35 mouse cellular contexts compared by ENCODE assay signal in genomic region chr3:55927343-55927742, GRCm38 (mm10).
"Had no signal": no experiment of that assay in that cellular context is flagged by ENCODE, and none has a peak within 500 bp of the region (broad histone marks: within the 10 kb centered on the region; RNA-seq: fewer than 3 reads in every experiment).

No protein-coding gene starts in this region.

- DNase-seq: heart, postnatal 10 days; heart, postnatal 14 days; heart, postnatal 36 days; heart, postnatal 4 days; kidney, adult 11 months; kidney, adult 18-20 months; kidney, adult 2 months; kidney, adult 8-10 months; kidney, adult 9 months; kidney, postnatal 10 days; kidney, postnatal 14 days; kidney, postnatal 25 days; kidney, postnatal 36 days; kidney, postnatal 4 days; layer of hippocampus, adult 9-11 months; layer of hippocampus, postnatal 36 days had no signal

- ATAC-seq: hindbrain, embryonic 16.5 days; hindbrain, postnatal 0 days; inflammation-experienced regulatory T-cells, adult 6 months; intestine, embryonic 15.5 days; intestine, embryonic 16.5 days; intestine, postnatal 0 days had no signal

- H3K9me3 ChIP-seq: heart, embryonic 10.5 days; heart, embryonic 12.5 days; heart, embryonic 13.5 days; heart, embryonic 15.5 days; hindbrain, embryonic 10.5 days; hindbrain, embryonic 12.5 days; hindbrain, embryonic 13.5 days; hindbrain, embryonic 15.5 days; intestine, embryonic 15.5 days; kidney, embryonic 15.5 days had no signal

- H3K27me3 ChIP-seq: heart, embryonic 12.5 days; heart, embryonic 13.5 days; heart, embryonic 15.5 days; hindbrain, embryonic 12.5 days; hindbrain, embryonic 13.5 days; hindbrain, embryonic 15.5 days; intestine, embryonic 15.5 days; kidney, embryonic 15.5 days had no signal

- H3K4me1 ChIP-seq: heart, embryonic 10.5 days; heart, embryonic 12.5 days; heart, embryonic 13.5 days; heart, embryonic 15.5 days; hindbrain, embryonic 10.5 days; hindbrain, embryonic 12.5 days; hindbrain, embryonic 13.5 days; hindbrain, embryonic 15.5 days; intestine, embryonic 15.5 days; kidney, embryonic 15.5 days had no signal

- H3K9ac ChIP-seq: heart, embryonic 12.5 days; heart, embryonic 13.5 days; heart, embryonic 15.5 days; hindbrain, embryonic 12.5 days; hindbrain, embryonic 13.5 days; hindbrain, embryonic 14.5 days; hindbrain, embryonic 15.5 days; intestine, embryonic 15.5 days; kidney, embryonic 15.5 days had no signal

- H3K36me3 ChIP-seq: intestine, embryonic 15.5 days had no signal

- H3K27ac ChIP-seq: heart, embryonic 10.5 days; heart, embryonic 13.5 days; heart, embryonic 15.5 days; hindbrain, embryonic 10.5 days; hindbrain, embryonic 12.5 days; hindbrain, embryonic 13.5 days; hindbrain, embryonic 14.5 days; hindbrain, embryonic 15.5 days; hindbrain, postnatal 0 days; intestine, embryonic 15.5 days; kidney, embryonic 15.5 days; kidney, postnatal 0 days; layer of hippocampus, adult 2 months had no signal

- H3K4me3 ChIP-seq: heart, embryonic 10.5 days; heart, embryonic 12.5 days; heart, embryonic 13.5 days; heart, embryonic 15.5 days; hindbrain, embryonic 10.5 days; hindbrain, embryonic 12.5 days; hindbrain, embryonic 13.5 days; hindbrain, embryonic 15.5 days; intestine, embryonic 15.5 days; kidney, embryonic 15.5 days; layer of hippocampus, adult 2 months had no signal

- H3K4me2 ChIP-seq: heart, embryonic 11.5 days; heart, embryonic 12.5 days; heart, embryonic 13.5 days; heart, embryonic 15.5 days; hindbrain, embryonic 12.5 days; hindbrain, embryonic 13.5 days; hindbrain, embryonic 14.5 days; hindbrain, embryonic 15.5 days; intestine, embryonic 15.5 days; kidney, embryonic 15.5 days had no signal
